ENCODE assay signal across 8 mouse cellular contexts in genomic region chr9:45838069-45838433, GRCm38 (mm10). TPM values are rescaled to one million over a fixed set of nuclear protein-coding genes. Genes with fewer than 3 reads are reported as not detected.
DNase-seq lines count a peak whose midpoint lies in the region; ATAC-seq lines count a peak whose summit lies in the region.

No protein-coding gene starts in this region.

- no peak overlapping the region for H3K9ac ChIP-seq in heart, embryonic 15.5 days
- no peak overlapping the region for H3K9ac ChIP-seq in hindbrain, embryonic 13.5 days
- no peak overlapping the region for H3K9ac ChIP-seq in midbrain, embryonic 11.5 days (ENCODE audit: low read length)

- H3K9me3 ChIP-seq in heart, embryonic 15.5 days (replicated peaks), result no peaks in the 10 kb centered on the region
- no peaks in the 10 kb centered on the region for H3K9me3 ChIP-seq in hindbrain, embryonic 13.5 days
- H3K9me3 ChIP-seq in midbrain, embryonic 11.5 days (ENCODE audit: control insufficient read depth, low read length), result no peaks in the 10 kb centered on the region

- DNase-seq in heart, postnatal 10 days, result no peak
- DNase-seq in midbrain, embryonic 11.5 days (ENCODE audit: low spot score, missing footprints), result no peak
- no peak for DNase-seq in cerebellum, postnatal 36 days
- DNase-seq in gastrocnemius, adult 18-20 months (ENCODE audit: low spot score), result no peak
- no peak for DNase-seq in testis, postnatal 14 days (ENCODE audit: low spot score)

- intact Hi-C loops in heart, postnatal 10 days (cut with DNase I), result no loop called here

- no peak for ATAC-seq in heart, embryonic 15.5 days (replicated peaks; ENCODE audit: insufficient number of reproducible peaks, insufficient read depth, low FRiP score, low read depth)
- no peak; the same call in 1 of the 2 replicates for ATAC-seq in hindbrain, embryonic 13.5 days (ENCODE audit: low FRiP score)
- peak; percentile 57; the same call in 1 of the 2 replicates for ATAC-seq in midbrain, embryonic 11.5 days (ENCODE audit: low FRiP score)

- H3K27ac ChIP-seq in heart, embryonic 15.5 days, result no peak overlapping the region
- H3K27ac ChIP-seq in brown adipose tissue, adult 24 weeks (replicated peaks; ENCODE audit: low read depth, low read length), result no peak overlapping the region
- H3K27ac ChIP-seq in hindbrain, embryonic 13.5 days, result peak overlapping the region; percentile 48; the same call in 1 of the 2 replicates
- no peak overlapping the region for H3K27ac ChIP-seq in midbrain, embryonic 11.5 days (ENCODE audit: low read depth, low read length)

- WGBS in heart, embryonic 15.5 days, result 15% methylated on average over 4 of the region's 4 CpGs
- 22% methylated on average over 4 of the region's 4 CpGs for WGBS in hindbrain, embryonic 13.5 days
- 19% methylated on average over 4 of the region's 4 CpGs for WGBS in midbrain, embryonic 11.5 days

- H3K4me1 ChIP-seq in heart, embryonic 15.5 days (replicated peaks), result peaks cover 29% of the 10 kb centered on the region
- H3K4me1 ChIP-seq in brown adipose tissue, adult 24 weeks (ENCODE audit: control insufficient read depth, insufficient read depth, insufficient read length, low read length), result peaks cover 16% of the 10 kb centered on the region
- H3K4me1 ChIP-seq in hindbrain, embryonic 13.5 days (replicated peaks), result peaks cover 45% of the 10 kb centered on the region
- peaks cover 24% of the 10 kb centered on the region for H3K4me1 ChIP-seq in midbrain, embryonic 11.5 days (ENCODE audit: control insufficient read depth, insufficient read depth, low read length)

- H3K36me3 ChIP-seq in heart, embryonic 15.5 days, result no peaks in the 10 kb centered on the region
- H3K36me3 ChIP-seq in hindbrain, embryonic 13.5 days, result no peaks in the 10 kb centered on the region
- no peaks in the 10 kb centered on the region for H3K36me3 ChIP-seq in midbrain, embryonic 11.5 days (ENCODE audit: control insufficient read depth, insufficient read depth, low read length)

- peak overlapping the region; percentile 69 for H3K4me3 ChIP-seq in heart, embryonic 15.5 days
- H3K4me3 ChIP-seq in brown adipose tissue, adult 24 weeks (ENCODE audit: insufficient read depth, low read depth, low read length), result peak overlapping the region; percentile 83
- H3K4me3 ChIP-seq in hindbrain, embryonic 13.5 days, result peak overlapping the region; percentile 97
- no peak overlapping the region for H3K4me3 ChIP-seq in midbrain, embryonic 11.5 days (ENCODE audit: low read depth, low read length)

- peak overlapping the region; percentile 94 for H3K4me2 ChIP-seq in heart, embryonic 15.5 days
- peak overlapping the region; percentile 93 for H3K4me2 ChIP-seq in hindbrain, embryonic 13.5 days
- H3K4me2 ChIP-seq in midbrain, embryonic 11.5 days, result peak overlapping the region; percentile 94

- no peaks in the 10 kb centered on the region for H3K27me3 ChIP-seq in heart, embryonic 15.5 days
- no peaks in the 10 kb centered on the region for H3K27me3 ChIP-seq in hindbrain, embryonic 13.5 days
- no peaks in the 10 kb centered on the region for H3K27me3 ChIP-seq in midbrain, embryonic 11.5 days (ENCODE audit: control insufficient read depth, insufficient read depth, low read length)

RNA-seq across cellular contexts. Expression of gene Bace1, which starts 0.3 kb away (rescaled TPM):
- 18.2 and 24.5 TPM in 2 replicates for polyA plus RNA-seq in heart, embryonic 15.5 days (2015; fragmentation: Nextera tagmentation; extraction: Ambion mirVana)
- 10 to 100 TPM; 43.7 to 55.0 TPM for total RNA-seq in heart, postnatal 10 days (2021)
- 8.6 and 9.3 TPM in 2 replicates for polyA plus RNA-seq in brown adipose tissue, adult 24 weeks (2012; ENCODE audit: insufficient read depth, insufficient read length, missing spikeins)
- polyA plus RNA-seq in hindbrain, embryonic 13.5 days (2015; fragmentation: Nextera tagmentation; extraction: Ambion mirVana), result 46.4 and 50.3 TPM in 2 replicates
- polyA plus RNA-seq in midbrain, embryonic 11.5 days (2014; fragmentation: Nextera tagmentation; extraction: Ambion mirVana), result 26.9 and 27.1 TPM in 2 replicates
- total RNA-seq in gastrocnemius, adult 18-20 months (2021), result 10 to 100 TPM; 35.6 to 37.1 TPM

RNA-seq across cellular contexts. Expression of gene Cep164, which starts 9.6 kb away (rescaled TPM):
- polyA plus RNA-seq in heart, embryonic 15.5 days (2015; fragmentation: Nextera tagmentation; extraction: Ambion mirVana), result 12.4 and 16.5 TPM in 2 replicates
- total RNA-seq in heart, postnatal 10 days (2021), result 10 to 100 TPM in 1 of 2 experiments, 1 to 10 TPM in 1; 9.4 to 11.3 TPM
- polyA plus RNA-seq in brown adipose tissue, adult 24 weeks (2012; ENCODE audit: insufficient read depth, insufficient read length, missing spikeins), result 4.2 and 7.9 TPM in 2 replicates
- polyA plus RNA-seq in hindbrain, embryonic 13.5 days (2015; fragmentation: Nextera tagmentation; extraction: Ambion mirVana), result 12.4 and 15.8 TPM in 2 replicates
- 12.6 and 14.5 TPM in 2 replicates for polyA plus RNA-seq in midbrain, embryonic 11.5 days (2014; fragmentation: Nextera tagmentation; extraction: Ambion mirVana)
- 1 to 10 TPM; 2.4 to 2.6 TPM for total RNA-seq in gastrocnemius, adult 18-20 months (2021)
